Mouse (Mus musculus): ENCODE measurements at regions not wholly inside any gene's neighbourhood (a gene's known extent, or its start where the extent isn't known, plus 50 kb on each side); places are given as distances from the start of the nearest gene placed in this dataset.

DNA sequence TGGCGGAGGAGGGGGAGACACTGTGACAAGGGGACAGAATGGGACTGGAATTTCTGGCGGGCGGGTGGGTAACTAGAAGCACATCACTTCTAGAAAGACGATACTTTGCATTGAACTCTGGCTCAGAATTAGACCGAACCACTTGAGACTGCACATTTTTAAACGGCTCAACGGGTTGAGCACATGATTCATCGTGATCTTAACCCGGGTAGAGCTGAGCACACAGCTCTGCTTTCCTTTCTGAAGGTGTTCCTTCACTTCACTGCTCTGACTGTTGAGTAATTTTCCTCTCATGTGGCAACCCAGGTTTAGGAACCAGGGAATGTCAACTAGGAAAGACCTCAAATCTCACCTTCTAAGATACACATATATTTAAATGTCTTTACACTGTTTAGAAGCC is 180.9 kb downstream of the Zfp365 start:
- no peak for DNase-seq (ENCODE audit: low spot score in 2 of 2)

GRCm38 (mm10) chr10:67729271-67729670 is 180.5 kb upstream of the Ado start:
- DNase-seq (ENCODE audit: low spot score in 2 of 2): peak in 1 of 2 experiments; percentile 29

DNA sequence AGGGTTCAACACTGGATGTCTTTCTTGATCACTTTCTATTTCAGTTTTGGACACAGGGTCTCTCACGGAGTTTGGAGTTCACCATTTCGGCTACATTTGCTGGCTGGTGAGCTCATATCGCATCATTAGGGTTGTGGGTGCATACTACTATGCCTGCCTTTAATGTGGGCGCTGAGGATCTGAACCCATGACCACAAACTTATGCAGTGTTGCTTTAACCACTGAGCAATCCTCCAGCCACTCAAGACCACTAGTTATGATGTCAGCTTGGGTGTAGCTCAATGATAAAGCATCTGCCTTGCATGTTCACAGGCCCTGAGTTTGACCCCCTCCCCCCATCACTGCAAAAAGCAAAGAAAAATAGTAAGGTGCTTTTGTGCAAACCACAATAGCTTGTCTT is 178.8 kb upstream of the Ado start:
- no peak for DNase-seq (ENCODE audit: low spot score in 2 of 2)

DNA sequence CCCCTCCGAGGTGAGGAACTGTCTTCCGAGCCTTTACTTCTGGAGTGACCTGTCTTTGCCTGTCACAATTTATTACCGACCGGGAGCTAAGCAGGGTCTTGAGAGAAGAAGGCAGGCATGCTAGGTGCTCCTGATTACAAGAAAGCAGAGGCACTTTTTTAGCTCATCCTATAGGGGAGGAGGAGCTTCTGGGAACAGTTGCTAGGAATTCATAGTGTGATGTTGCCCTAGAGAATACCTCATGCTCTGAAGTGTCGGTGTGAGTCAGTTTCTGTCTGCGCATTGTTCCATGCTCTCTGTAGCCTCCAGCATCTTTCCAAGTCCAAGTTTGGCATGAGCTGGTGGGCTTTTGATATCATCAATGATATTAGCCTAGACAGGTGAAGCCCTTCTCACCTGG is 178.0 kb upstream of the Ado start:
- DNase-seq (ENCODE audit: low spot score in 2 of 2): no peak

GRCm38 (mm10) chr10:67726351-67726750 is 177.6 kb upstream of the Ado start:
- DNase-seq (ENCODE audit: low spot score in 2 of 2): no peak

- no peak for DNase-seq (ENCODE audit: low spot score in 2 of 2)
These were observed 173.0 kb upstream of the Ado start for GRCm38 (mm10) chr10:67721787-67722186.

DNA sequence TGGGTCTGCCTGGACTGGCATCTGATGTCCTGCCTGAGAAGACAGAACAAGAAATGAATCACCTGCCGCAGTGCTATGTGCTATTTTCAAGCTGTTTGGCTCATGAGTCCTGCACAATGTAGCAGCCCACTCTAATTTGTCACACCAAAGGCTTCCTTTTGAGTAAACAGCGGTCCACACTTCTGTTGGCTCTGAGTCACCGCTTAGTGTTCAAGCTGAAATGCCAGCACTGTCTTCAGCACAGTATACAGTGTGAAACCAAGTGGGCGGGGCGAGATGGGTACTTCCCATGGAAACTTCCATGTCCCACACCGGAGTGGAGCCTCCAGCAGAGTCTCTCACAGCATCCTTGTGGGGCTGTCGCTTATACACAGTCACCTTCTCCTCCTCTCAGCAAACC is 168.8 kb upstream of the Ado start:
- no peak for DNase-seq (ENCODE audit: low spot score in 2 of 2)

DNA sequence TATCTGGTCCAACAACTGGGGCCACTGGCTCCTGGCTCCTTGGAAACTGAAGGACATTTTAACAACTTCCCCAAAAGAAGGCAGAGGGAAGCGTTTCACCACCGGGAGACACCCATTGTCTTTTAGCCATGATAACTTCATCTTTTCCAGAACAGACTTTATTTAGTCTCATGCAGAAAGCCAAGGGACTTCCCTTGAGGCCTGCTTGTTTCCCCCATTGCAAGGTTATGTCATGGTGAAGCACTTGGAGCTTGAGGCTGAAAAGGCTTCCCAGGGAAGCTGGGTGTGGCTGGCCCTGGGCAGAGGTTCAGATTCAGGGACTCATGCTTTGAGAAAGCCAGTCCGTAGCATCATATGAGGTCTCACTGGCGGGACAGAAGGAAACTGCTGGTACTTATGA is 166.3 kb upstream of the Ado start:
- DNase-seq (ENCODE audit: low spot score in 2 of 2): no peak

DNA sequence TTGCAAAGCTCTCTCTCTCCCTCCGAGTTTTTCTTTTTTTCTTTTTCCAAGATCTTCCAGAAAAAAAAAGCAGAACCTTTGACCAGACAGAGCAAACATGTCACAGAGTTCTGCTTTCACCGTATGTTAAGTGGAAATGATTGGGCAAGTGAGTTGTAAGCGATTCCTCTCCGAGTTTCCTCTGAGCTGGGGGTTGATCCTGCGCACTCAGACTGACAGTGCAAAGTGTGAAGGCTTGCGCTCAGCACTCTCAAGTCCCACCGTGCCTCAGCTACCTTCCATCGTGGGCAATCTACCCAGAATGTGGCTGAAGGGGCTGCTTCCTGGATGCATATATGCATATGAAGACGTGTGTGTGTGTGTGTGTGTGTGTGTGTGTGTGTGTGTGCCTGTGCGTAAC is 164.3 kb upstream of the Ado start:
- DNase-seq (ENCODE audit: low spot score in 2 of 2): no peak

GRCm38 (mm10) chr10:67712665-67713064 is 163.9 kb upstream of the Ado start:
- no peak for DNase-seq (ENCODE audit: low spot score in 2 of 2)

DNA sequence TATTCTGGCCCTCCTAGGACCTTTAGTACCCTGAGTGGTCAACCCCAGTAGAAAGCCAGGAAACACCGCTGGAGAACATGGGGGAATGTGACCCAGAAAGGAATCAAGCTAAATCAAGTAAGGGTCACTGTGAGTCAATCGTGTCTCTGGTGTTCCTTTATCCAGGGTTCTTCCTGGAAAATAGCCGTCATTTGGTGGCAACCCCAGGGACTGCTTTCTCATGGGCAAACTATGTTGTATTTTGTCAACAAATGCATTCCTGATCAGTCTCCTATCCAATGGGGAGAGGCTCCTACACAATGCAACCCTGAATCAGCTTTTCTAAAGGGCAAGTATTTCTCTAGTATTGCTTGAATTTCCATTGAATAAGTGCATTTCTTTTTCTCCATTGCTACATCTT is 163.2 kb upstream of the Ado start:
- no peak for DNase-seq (ENCODE audit: low spot score in 2 of 2)

GRCm38 (mm10) chr10:67706436-67706835 is 157.7 kb upstream of the Ado start:
- no peak for DNase-seq (ENCODE audit: low spot score in 2 of 2)

GRCm38 (mm10) chr10:67702783-67703455 is 154.2 kb upstream of the Ado start:
- DNase-seq (ENCODE audit: low spot score in 2 of 2): no peak

DNA sequence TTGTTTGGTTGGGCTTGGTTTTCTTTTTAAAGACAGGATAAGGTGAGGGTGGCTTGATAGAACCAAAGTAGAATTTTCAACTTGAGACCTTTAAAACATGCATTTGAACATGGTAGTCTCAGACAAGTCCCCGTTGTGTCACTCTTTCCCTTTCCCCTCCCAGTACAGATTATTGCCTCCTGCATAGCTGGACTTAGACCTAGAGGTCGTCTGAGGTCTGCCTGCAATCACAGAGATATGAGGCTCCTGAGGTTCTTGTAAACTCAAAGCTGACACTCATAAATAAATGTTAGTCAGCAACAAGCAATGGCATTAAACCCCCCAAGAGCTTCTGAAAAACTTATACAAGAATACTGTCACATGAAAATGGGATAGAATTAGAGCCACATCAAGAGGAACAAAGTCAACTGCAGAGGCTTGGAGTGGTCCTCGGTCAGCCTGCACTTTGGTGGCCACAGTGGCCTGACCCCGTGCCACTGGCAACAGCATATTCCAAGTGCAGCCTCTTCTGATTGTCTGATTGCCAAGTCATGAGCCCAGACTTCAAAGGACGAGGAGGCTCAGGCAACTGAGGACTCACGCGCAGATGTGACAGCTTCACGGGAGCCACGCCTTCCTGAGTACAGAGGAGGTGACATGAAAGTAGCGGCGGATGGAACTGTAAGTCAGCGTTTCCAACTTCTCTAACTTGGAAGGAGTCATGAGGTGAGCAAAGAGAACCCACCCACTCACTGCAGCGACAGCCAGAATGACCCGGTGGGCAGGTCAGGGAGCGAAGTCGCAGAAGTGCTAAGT is 148.8 kb upstream of the Ado start:
- DNase-seq (ENCODE audit: low spot score in 2 of 2): no peak

DNA sequence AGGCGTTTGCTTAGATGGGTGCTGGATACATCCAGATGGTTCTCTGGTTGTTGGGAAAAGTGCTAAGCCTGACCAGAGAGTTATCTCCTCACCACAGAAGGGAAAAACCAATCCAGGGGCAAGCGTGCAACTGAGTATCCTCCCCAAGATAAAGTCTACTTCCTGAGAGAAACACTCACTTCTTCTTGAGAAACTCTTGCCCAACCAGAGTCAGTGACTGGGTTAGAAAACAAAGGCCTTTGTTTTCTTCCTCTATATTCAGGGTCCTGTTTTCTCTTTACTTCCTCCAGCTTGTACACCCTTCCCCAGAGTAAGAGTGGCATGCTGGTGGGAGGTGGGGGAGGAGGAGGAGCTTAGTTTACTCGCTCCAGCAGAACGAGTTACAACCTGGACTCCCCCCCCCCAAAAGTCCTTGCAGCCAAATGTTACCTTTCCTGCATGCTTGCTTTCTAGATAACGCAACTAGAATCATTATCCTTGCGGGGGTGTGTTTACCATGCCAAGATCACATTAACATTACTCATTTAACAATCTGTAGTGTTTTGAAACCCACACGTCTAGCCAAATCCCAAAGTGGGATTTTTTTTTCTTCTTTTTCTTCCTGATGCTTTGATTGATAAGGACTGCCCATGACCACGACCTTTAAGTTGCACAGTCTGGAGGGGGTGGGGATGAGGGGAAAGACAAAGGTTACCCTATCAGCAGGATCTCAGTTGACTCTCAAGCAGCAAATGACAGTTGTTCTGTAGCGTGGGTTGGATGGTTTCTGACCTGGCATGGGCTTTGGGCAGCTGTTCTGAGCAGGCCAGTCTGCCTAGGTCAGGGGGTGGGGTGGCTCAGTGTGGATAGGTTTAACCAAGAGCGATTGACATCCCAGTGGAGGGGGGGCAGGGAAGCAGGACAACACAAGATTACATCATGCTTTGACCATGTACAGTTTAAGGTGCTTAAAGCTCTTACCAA is 147.4 kb upstream of the Ado start:
- no peak for DNase-seq (ENCODE audit: low spot score in 2 of 2)

GRCm38 (mm10) chr10:67694751-67695150 is 146.0 kb upstream of the Ado start:
- DNase-seq (ENCODE audit: low spot score in 2 of 2): no peak

DNA sequence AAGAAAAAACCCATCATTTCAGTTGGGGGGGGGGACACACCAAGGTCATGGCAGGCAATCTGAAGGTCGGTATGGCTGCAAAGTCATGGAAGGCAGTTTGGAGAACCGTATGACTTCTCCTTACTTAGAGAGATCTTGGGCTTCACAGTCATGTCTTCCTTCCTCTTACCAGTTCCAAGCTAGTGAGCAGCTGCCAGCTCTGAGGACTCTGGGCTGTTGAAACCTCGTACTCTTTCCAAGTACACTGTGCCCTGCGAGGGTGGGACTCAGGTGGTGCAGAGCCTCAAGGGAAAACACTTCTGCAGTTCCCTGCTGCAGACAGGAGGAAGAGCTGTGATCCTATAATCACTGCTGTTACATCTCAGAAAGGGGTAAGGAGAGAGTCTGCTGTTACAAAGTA is 144.8 kb upstream of the Ado start:
- DNase-seq (ENCODE audit: low spot score in 2 of 2): no peak

- no peak for DNase-seq (ENCODE audit: low spot score in 2 of 2)
These were observed 141.4 kb upstream of the Ado start for GRCm38 (mm10) chr10:67689944-67690670.

DNA sequence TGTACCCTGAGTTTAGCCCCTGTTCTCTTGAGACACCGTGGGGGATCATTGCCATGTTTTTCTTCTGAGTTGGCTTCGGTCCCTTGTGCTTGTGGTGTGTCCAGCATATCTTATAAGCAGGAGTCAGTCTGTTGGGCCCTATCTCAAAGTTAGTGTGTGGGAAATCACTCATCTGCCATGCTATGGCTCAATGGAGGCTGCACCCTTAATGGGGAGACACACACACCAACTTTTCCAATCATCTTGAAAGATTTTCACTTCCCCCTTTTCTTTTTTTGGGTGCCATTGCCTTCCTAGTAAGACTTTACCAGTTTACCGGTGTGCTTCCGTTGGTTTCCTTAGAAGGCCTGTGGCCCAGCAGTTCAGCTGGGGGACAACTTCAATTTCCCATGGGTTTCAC is 130.6 kb upstream of the Ado start:
- no peak for DNase-seq (ENCODE audit: low spot score in 2 of 2)

DNA sequence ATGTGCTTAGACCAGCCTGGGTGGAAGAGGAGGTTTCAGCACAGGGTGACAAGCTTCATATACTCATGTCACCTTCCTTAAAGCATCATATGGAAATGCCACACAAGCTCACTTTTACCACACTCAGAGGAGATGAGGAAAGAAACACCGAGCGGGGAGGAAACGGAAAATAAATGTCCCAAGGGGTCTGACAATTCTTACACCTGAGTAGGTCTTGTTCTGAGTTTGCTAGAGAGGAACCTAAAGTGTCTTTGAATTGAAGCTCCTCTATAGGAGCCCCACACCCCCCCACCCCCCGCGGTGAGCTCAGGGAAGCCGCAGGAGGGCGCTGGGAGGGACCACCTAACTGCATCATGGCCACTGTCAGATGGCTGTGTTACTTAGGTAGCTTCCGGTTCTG is 124.7 kb upstream of the Ado start:
- DNase-seq (ENCODE audit: low spot score in 2 of 2): no peak

- DNase-seq (ENCODE audit: low spot score in 2 of 2): no peak
These were observed 123.5 kb upstream of the Ado start for GRCm38 (mm10) chr10:67672281-67672680.

DNA sequence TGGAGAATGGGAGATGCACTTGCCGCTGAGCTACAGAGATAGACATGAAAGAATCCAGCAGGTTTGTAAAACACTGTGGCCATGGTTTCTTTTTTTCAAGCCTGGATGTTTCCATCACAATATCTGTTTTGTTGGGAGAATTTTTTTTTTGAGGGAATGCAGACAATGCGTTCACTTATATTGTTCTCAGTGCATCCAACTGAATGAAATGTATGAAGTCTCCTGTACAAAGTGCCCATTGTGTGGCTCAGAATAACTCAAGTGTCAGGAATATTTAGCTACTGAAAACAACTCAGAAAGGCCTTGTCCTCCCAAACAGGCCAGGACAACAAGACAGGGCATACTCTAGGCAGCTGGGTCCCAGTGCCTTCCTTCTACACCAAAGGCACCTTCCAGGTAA is 120.3 kb upstream of the Ado start:
- no peak for DNase-seq (ENCODE audit: low spot score in 2 of 2)

All from urinary bladder, postnatal 4 days (tissue).